Mouse (Mus musculus): Measurements from ENCODE around the gene Prps2.
"Not testable (repeated sequence)": the region's sequence is repeated elsewhere in the genome, so short reads cannot be mapped to it uniquely, and the experiment has no call there.

Prps2 gene

GRCm38 (mm10) chrX:167321233-167321806 lies 61.2 kb downstream of the Prps2 start:
- DNase-seq: no peak

- no peak for DNase-seq
These were observed 63.6 kb downstream of the Prps2 start for GRCm38 (mm10) chrX:167318819-167319396.

GRCm38 (mm10) chrX:167315766-167316165 lies 66.8 kb downstream of the Prps2 start:
- no peak for DNase-seq

GRCm38 (mm10) chrX:167315093-167315726 lies 67.3 kb downstream of the Prps2 start:
- no peak for DNase-seq

- DNase-seq: not testable (repeated sequence)
These were observed 80.5 kb downstream of the Prps2 start for GRCm38 (mm10) chrX:167302061-167302460.
